Mouse (Mus musculus): Measurements from ENCODE around the gene Tmcc3. TPM values are rescaled to one million over a fixed set of nuclear protein-coding genes. Genes with fewer than 3 reads are reported as not detected.
A peak's percentile ranks its signal among the peaks of the same experiment; 100 is the strongest.
"Not testable (repeated sequence)": the region's sequence is repeated elsewhere in the genome, so short reads cannot be mapped to it uniquely, and the experiment has no call there.

Tmcc3 gene
- total RNA-seq, 2 experiments from 2014 or later: 31.7 to 31.8 TPM

GRCm38 (mm10) chr10:94569731-94570130 is 258.0 kb downstream of the Tmcc3 start:
- DNase-seq (ENCODE audit: low spot score in 2 of 2): no peak

GRCm38 (mm10) chr10:94571927-94572620 is 260.3 kb downstream of the Tmcc3 start:
- no peak for DNase-seq (ENCODE audit: low spot score in 2 of 2)

DNA sequence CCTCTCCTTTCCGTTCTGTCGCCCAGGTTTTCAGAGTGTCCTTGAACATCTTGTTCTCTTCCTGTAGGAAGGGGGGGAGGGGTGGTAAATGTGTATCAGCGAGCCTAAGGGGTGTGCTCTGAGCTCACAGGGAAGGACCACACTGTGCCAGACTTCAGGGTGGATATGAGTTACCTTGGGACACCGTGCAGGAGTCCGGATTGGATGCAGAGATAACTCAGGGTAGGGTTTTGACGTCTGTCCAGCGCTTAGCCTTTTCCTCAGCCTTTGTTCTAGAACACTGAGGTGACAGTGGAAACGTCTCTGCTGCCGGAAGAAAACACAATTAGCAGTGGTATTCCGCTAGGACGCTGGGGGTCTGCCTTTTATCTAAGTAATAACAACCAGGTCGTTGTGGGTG is 261.0 kb downstream of the Tmcc3 start:
- no peak for DNase-seq (ENCODE audit: low spot score in 2 of 2)

DNA sequence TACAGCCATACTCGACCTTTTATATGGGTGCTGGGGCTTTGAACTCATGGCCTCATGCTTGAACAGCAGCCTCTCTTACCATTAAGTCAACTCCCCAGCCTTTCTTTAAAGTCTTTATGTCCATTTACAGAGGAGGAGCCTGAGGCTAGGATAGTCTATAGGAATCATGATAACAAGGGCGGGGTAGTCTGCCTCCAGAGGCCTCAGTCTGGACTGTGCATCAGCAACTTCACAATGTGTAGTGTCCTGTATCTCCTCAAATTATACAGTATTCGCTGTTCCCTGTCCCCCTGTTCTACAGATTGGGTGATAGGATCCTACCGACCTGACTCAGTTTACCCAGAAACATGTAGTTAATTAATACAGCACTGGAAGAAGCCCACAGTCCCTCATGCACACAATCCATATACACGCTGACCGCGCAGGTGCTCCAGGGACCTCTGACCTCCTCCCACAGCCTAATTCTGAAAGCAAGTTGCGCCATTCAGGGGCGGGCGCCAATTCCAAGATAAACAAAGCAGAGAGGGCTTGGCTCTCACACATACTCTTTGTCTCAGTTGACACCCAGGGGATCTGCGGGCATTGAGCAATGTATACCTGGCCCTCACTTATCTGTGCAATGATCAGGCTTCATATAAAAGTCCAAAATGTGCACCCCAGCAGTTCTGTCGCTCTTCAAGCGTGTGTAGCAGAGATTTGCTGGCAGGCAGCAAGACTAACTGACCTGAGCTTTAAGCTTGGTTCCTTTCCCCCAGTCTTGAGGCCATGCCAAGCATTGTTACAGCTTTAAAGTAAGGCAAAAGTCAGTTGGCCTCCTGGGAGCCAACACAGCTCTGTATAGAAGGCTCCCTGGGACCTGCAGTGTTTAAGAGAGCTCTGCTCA is 262.9 kb downstream of the Tmcc3 start:
- DNase-seq (ENCODE audit: low spot score in 2 of 2): no peak

- no peak for DNase-seq (ENCODE audit: low spot score in 2 of 2)
Measured at GRCm38 (mm10) chr10:94575958-94576357, 264.2 kb downstream of the Tmcc3 start.

- DNase-seq (ENCODE audit: low spot score in 2 of 2): no peak
Measured at GRCm38 (mm10) chr10:94578870-94579269, 267.1 kb downstream of the Tmcc3 start.

GRCm38 (mm10) chr10:94581384-94581783 is 269.6 kb downstream of the Tmcc3 start:
- DNase-seq (ENCODE audit: low spot score in 2 of 2): no peak

- DNase-seq (ENCODE audit: low spot score in 2 of 2): no peak
Measured at GRCm38 (mm10) chr10:94583714-94584113, 272.0 kb downstream of the Tmcc3 start.

DNA sequence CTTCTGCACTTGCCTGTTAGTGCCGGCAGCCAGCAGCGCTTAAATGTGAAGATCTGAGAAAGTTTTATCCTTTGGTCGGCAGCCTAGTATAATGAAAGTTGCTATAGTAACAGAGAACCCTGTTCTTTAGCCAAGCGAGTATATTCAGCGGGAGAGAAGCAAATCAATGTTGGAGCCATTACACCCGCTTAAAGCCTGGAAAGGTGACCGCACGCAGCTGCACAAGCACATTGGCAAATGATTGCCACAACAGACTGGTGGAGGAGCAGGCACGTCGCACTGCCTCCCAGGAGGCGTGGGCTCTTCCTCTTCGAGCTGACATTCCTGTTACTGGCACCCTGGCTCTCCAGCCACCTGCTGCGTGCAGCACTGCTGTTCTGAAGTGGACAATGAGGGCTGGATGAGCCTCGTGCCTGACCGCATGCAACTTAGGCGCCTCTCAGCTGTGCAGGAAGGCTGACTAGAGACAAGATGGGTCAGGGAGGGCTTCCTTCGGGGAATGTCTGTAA is 273.2 kb downstream of the Tmcc3 start:
- DNase-seq (ENCODE audit: low spot score in 2 of 2): peak; percentile 43

DNA sequence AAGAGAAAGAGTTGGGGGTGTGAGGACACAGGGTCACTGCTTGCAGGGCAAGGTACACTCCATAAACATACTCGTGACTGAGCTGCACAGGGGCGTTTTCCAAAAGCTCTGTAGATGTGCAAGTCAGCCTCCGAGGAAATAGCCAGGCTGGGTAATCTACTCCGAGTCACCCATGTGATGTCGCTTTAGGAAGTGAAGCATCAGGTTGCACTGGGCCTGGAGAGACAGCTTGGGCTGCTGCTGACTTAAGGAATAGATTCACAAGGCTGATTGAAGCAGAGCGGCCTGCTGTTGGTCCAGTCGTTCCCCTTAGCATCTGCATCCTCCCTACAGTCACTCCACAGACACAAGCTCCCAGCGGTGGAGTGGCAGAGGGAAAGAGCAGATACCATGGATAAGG is 274.1 kb downstream of the Tmcc3 start:
- no peak for DNase-seq (ENCODE audit: low spot score in 2 of 2)

DNA sequence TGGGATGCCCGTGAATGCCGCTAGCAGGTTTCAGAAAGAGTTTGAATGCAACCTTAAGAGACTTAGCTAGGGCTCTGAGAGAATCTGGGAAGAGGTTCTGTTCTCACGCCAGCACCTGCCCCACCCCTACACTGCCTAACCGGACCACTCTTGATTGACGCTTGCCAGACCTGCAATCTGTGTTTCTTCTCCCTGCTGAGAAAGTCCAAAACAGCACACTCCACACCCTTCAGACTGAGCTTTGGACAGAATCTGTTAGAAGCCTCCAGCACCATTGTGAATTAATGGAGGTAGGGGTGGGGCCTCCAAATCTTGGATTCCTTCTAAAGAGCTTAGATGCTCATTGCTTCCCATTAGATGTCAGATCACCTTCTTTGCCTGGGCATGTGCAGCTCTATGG is 277.2 kb downstream of the Tmcc3 start:
- DNase-seq (ENCODE audit: low spot score in 2 of 2): no peak

GRCm38 (mm10) chr10:94595705-94596104 is 284.0 kb downstream of the Tmcc3 start:
- DNase-seq (ENCODE audit: low spot score in 2 of 2): no peak

DNA sequence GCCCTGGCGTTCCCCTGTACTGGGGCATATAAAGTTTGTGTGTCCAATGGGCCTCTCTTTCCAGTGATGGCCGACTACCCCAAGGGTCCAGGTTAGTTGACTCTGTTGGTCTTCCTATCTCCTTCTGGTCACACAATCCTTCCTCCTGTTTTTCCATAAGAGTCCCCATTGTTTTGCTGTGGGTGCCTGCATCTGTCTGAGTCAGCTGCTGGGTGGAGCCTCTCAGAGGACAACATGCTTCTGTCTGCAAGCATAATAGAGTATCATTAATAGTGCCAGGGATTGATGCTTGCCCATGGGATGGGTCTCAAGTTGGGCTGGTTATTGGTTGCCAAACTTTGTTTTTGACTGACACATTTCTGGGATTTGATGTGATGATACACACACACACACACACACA is 288.1 kb downstream of the Tmcc3 start:
- DNase-seq (ENCODE audit: low spot score in 2 of 2): not testable (repeated sequence)

- no peak for DNase-seq (ENCODE audit: low spot score in 2 of 2)
Measured at GRCm38 (mm10) chr10:94601034-94601433, 289.3 kb downstream of the Tmcc3 start.

- no peak for DNase-seq (ENCODE audit: low spot score in 2 of 2)
Measured at GRCm38 (mm10) chr10:94605491-94605890, 293.7 kb downstream of the Tmcc3 start.

DNA sequence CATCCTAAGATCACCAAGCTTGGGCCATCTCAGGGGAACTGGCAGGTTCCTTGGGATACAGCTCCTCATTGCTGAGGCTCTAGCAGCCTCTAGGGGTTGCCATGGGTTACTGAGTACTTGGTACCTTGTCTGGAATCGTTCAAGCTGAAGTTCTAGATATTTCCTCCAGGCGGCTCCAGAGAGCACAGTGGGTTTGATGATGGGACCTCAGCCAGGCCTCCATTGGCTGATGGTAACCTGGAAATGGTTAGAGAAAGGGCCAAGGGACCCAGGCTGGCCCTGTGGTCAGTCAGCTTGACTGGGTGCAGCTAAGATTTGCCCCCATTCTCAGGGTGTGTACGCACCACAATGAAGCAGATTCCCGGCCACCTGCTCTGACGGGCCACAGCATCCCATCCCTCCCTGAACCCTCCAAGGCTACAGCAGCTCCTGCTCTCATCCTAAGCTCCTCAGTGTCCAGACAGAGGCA is 297.6 kb downstream of the Tmcc3 start:
- DNase-seq (ENCODE audit: low spot score in 2 of 2): peak; percentile 84 to 87

DNA sequence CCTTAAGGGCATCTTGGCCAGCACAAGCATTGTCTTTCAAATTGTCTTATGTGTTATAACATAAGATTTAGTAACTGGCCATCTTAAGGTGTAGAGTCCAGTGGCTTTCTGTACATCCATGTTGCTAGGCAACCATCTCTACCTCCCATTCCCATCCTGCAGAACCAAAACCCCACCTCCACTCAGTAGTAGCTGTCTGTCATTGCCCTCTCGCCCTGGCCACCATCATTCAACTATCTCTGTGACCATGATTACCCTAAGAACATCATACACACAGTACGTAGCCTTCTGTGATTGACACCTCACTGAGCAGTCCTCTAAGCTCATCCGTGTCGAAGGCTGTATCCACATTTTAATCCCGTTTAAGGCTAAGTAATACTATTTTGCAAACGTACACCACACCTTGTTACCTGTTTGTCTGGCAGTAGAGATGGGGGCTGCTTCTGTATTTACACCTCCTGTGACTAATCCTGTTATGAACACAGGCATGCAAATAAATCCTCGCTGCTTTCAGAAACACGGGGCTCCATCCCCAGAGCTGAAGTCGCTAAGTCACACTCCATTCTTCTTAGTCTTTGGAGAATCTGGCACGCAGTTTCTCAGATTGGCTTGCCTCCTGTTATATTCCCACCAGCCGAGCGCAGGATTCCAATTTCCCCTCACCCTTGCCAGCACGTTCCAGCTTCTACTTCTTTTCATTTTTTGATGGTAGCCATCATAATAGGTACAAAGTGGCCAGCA is 299.6 kb downstream of the Tmcc3 start:
- peak; percentile 35 to 37 for DNase-seq (ENCODE audit: low spot score in 2 of 2)

DNA sequence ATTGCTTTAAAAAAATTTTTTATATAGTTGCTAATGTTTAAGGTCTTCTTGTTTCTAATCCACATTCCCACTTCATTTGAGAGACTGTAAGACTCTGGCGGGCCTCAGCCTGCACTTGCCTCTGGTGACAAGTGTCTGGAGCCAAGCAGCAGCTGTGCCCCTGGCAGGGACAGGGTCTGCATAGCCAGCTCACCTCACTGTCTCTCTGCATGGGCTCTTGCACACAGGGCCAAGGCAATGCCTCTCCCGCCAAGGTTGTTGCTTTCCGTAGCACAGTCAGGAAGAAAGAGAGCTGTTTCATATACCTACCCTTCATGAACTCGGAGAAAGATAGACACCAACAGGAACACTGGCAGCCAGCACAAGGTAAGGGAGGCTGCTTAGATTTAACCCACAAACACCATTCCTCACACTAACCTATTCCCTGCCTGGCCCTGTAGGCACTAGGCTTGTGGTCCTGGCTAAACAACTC is 300.3 kb downstream of the Tmcc3 start:
- peak in 1 of 2 experiments; percentile 35 for DNase-seq (ENCODE audit: low spot score in 2 of 2)

DNA sequence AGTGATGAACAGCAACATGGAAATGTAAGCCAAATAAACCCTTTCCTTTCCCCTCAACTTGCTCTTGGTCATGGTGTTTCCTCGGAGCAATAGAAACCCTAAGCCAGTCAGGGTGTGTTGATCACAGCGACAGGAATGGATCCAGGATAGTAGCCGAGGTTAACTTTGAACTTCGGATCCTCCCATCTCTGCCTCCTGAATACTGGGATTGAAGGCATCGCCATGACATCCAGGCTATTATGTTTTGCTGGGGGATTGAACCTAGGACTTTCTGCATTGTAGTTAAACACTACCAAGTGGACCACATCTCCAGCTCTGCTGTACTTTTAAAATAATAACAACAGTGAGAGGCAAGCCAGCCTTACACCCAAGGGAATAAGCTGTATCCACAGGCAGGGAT is 307.8 kb downstream of the Tmcc3 start:
- no peak for DNase-seq (ENCODE audit: low spot score in 2 of 2)

GRCm38 (mm10) chr10:94620561-94620960 is 308.8 kb downstream of the Tmcc3 start:
- no peak for DNase-seq (ENCODE audit: low spot score in 2 of 2)

Measured in layer of hippocampus, postnatal 10 days (tissue).